Mouse (Mus musculus) myocyte (in vitro differentiated cells): Measurements from ENCODE around the gene Fbxw4.

ENCODE experiments used
- CEBPB ChIP-seq: IDR thresholded peaks from 2 replicates; pipeline ENCODE4 v1.6.1; 2011; ENCODE audit warnings: mild to moderate bottlenecking, moderate library complexity; ENCODE audit not compliant: poor library complexity, insufficient read depth, severe bottlenecking
- E2F4 ChIP-seq: IDR thresholded peaks from one replicate; pipeline ENCODE4 v1.6.1; 2011; ENCODE audit warnings: mild to moderate bottlenecking, control low read depth, moderate library complexity; ENCODE audit not compliant: insufficient read depth
- MAX ChIP-seq: IDR thresholded peaks from one replicate; pipeline ENCODE4 v1.6.1; 2011; ENCODE audit warnings: low read depth, mild to moderate bottlenecking, control low read depth
- MYOD1 ChIP-seq, 3 experiments: IDR thresholded peaks; one replicate each; pipeline ENCODE4 v1.6.1; 2011; ENCODE audit warnings: control low read depth in 2 of 3, low read depth in 2 of 3, mild to moderate bottlenecking in 2 of 3, moderate library complexity in 1 of 3; ENCODE audit not compliant: insufficient read length in 2 of 3, control insufficient read depth in 1 of 3
- MYOG ChIP-seq, 3 experiments: IDR thresholded peaks; one replicate each; pipeline ENCODE4 v1.6.1; 2011; ENCODE audit warnings: control low read depth in 2 of 3, low read depth in 2 of 3, mild to moderate bottlenecking in 2 of 3; ENCODE audit not compliant: insufficient read length in 2 of 3, control insufficient read depth in 1 of 3, insufficient read depth in 1 of 3
- POLR2A ChIP-seq: IDR thresholded peaks from one replicate; pipeline ENCODE4 v1.6.1; 2011; ENCODE audit warnings: low read depth, mild to moderate bottlenecking, control low read depth, moderate library complexity; ENCODE audit not compliant: insufficient read length
- POLR2AphosphoS2 ChIP-seq: IDR thresholded peaks from one replicate; pipeline ENCODE4 v1.6.1; 2011; ENCODE audit warnings: low read depth, control low read depth; ENCODE audit not compliant: insufficient read length
- REST ChIP-seq: IDR thresholded peaks from one replicate; pipeline ENCODE4 v1.6.1; 2011; ENCODE audit warnings: mild to moderate bottlenecking, control low read depth, moderate library complexity; ENCODE audit not compliant: insufficient read depth, insufficient read length
- SRF ChIP-seq: IDR thresholded peaks from one replicate; pipeline ENCODE4 v1.6.1; 2011; ENCODE audit warnings: low read depth; ENCODE audit not compliant: control insufficient read depth, insufficient read length
- TCF12 ChIP-seq: IDR thresholded peaks from one replicate; pipeline ENCODE4 v1.6.1; 2011; ENCODE audit warnings: mild to moderate bottlenecking, control low read depth; ENCODE audit not compliant: poor library complexity, insufficient read depth, severe bottlenecking
- TCF3 ChIP-seq: IDR thresholded peaks from one replicate; pipeline ENCODE4 v1.6.1; 2011; ENCODE audit warnings: low read depth, control low read depth; ENCODE audit not compliant: insufficient read length
- USF1 ChIP-seq: IDR thresholded peaks from one replicate; pipeline ENCODE4 v1.6.1; 2011; ENCODE audit warnings: low read depth, mild to moderate bottlenecking, control low read depth, moderate library complexity

DNA sequence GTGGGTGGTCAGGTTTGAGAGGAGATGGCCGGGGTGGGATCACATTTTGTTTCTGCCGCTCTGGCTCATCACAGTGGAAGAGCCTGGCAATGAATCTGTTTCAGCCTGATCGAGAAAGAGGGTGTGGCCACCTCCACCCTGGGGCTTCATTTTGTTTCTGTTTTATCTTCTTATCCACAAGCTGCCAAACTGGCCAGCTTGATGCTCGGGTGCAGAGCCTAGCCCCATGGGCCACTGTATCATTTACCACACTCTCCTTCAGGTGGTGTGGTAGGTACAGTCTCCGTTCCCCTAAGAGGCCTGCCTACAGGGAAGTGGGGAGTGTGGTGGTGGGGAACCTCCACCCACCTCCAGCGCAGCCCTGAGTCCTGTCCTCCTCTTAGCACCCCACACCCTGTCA, 87.1 kb downstream of the Fbxw4 start:
- TF ChIP-seq POLR2A (no peak), E2F4 (no peak), TCF12 (no peak), MAX (no peak), POLR2AphosphoS2 (no peak), USF1 (no peak), MYOD1 (IDR thresholded peaks at IDR 0.05; ENCODE audit: control insufficient read depth in 1 of 3, insufficient read length in 2 of 3, low read depth in 2 of 3) (no peak), MYOG (IDR thresholded peaks at IDR 0.05; ENCODE audit: control insufficient read depth in 1 of 3, insufficient read depth in 1 of 3, insufficient read length in 2 of 3, low read depth in 2 of 3) (no peak), CEBPB (no peak), TCF3 (no peak), REST (no peak), SRF (no peak)
